Mouse (Mus musculus) layer of hippocampus, postnatal 10 days (tissue): ENCODE measurements around the gene Fgfr2. TPM values are rescaled to one million over a fixed set of nuclear protein-coding genes. Genes with fewer than 3 reads are reported as not detected.

ENCODE experiments used
- DNase-seq, 2 experiments: peaks; one replicate each; pipeline ENCODE4 v3.0.0; 2021; ENCODE audit warnings: low spot score in 2 of 2
- total RNA-seq, 2 experiments: library from RNA; stranded (reverse); gene quantifications; 2 replicates each; pipeline ENCODE4 v1.2.3; 2021

The Fgfr2 gene
- total RNA-seq, 2 experiments from 2014 or later, result 35.6 to 48.3 TPM

DNA sequence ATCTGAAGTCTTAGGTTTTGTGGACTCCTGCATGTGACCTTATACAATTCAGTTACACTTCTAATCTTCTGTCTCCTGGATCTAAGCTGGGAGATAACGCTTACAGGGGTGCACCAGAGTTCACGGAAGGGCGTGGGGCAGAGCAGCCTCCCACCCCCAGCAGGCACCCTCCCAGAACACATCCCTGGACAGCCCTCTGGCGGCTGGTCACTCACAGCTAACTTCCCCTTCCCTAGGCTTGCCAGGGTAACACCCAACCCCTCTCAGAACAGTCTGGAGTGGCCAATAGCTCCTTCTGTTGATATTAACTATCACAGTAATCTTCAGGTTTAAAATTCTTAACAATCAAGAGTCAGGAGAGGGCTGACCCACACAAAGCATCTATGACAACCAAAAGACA, 75.9 kb downstream of the Fgfr2 start:
- DNase-seq, result no peak

GRCm38 (mm10) chr7:133044721-133045120, 78.4 kb downstream of the Fgfr2 start:
- no peak for DNase-seq

DNA sequence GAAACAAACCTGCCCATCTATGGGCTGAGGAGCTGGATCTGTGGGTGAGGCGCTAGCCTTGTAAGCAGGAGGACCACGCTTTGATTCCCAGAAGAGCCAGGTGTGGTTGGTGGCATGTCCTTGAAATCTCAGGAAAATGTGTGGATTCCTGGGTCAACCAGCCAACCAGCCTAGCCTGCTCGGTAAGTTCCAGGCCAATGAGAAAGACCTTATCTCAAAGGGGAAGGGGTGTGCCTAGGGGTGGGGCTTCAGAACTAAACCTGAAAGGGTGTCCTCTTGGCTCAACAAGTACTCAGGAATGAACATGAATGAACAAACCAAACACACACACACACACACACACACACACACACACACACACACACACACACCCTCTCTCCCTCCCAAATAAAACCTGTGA, 81.4 kb downstream of the Fgfr2 start:
- no peak for DNase-seq

GRCm38 (mm10) chr7:133040688-133041345, 82.3 kb downstream of the Fgfr2 start:
- no peak for DNase-seq

- no peak for DNase-seq
These were observed 83.4 kb downstream of the Fgfr2 start for GRCm38 (mm10) chr7:133039556-133040255.

GRCm38 (mm10) chr7:133037618-133038017, 85.5 kb downstream of the Fgfr2 start:
- no peak for DNase-seq

DNA sequence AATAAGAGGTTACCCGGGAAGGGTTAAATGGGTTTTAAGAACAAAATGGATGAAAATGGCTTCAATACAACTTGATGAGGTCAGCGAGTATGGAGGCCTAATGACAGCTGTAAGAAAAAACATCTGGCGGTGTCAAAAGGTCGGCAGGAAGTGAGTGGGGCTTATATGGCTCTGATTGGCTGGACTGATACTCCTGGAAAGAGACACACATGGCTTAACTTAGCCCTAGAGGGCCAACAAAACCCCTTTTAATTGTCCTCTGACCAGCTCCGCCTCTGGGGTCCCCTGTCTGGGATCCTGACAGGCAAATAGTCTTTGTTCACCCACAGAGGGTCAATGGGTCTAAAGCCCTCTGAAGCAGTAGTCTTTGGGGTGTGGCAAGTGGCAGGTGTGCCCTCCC, 85.9 kb downstream of the Fgfr2 start:
- DNase-seq, result no peak

GRCm38 (mm10) chr7:133035901-133036300, 87.2 kb downstream of the Fgfr2 start:
- DNase-seq, result no peak

- peak; percentile 75 to 78 for DNase-seq
These were observed 90.5 kb downstream of the Fgfr2 start for GRCm38 (mm10) chr7:133032589-133033203.

GRCm38 (mm10) chr7:133029496-133030047, 93.6 kb downstream of the Fgfr2 start:
- no peak for DNase-seq

- no peak for DNase-seq
These were observed 94.1 kb downstream of the Fgfr2 start for GRCm38 (mm10) chr7:133029004-133029403.

- DNase-seq, result no peak
These were observed 95.2 kb downstream of the Fgfr2 start for GRCm38 (mm10) chr7:133027930-133028329.

- DNase-seq, result no peak
These were observed 98.5 kb downstream of the Fgfr2 start for GRCm38 (mm10) chr7:133024694-133025093.

- no peak for DNase-seq
These were observed 103.6 kb downstream of the Fgfr2 start for GRCm38 (mm10) chr7:133019481-133020020.

GRCm38 (mm10) chr7:133018961-133019360, 104.2 kb downstream of the Fgfr2 start:
- no peak for DNase-seq

DNA sequence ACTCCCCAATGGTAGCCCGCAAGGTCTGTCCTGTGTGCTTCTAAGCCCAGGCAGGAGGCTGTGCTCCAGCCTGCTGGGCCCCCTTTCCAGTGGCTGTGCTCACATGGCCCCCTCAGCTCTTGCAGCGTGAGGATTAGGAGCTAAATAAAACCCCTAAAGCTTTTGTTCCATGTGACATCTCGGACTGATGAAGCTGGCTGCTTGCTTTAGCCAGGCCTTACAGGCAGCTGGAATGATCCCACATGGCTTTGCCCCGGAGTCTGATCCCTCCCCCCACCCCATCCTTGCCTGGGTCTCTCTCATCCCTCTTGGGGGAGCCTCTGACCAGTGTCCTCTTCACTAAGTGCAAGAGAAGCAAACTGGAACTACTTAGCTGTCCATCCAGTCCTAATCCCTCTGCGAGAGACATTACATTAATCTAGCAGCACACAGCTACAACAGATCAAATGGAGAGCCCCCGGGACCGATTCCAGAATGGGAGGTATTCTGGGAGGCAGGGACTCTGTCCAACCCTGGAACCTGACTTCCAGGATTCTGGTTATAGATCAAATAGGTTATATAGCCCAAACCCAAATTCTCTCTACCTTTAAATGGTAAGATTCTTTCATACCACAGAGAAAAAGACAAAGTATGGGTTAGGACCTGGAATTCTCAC, 107.6 kb downstream of the Fgfr2 start:
- no peak for DNase-seq

GRCm38 (mm10) chr7:133014631-133015030, 108.5 kb downstream of the Fgfr2 start:
- DNase-seq, result no peak

DNA sequence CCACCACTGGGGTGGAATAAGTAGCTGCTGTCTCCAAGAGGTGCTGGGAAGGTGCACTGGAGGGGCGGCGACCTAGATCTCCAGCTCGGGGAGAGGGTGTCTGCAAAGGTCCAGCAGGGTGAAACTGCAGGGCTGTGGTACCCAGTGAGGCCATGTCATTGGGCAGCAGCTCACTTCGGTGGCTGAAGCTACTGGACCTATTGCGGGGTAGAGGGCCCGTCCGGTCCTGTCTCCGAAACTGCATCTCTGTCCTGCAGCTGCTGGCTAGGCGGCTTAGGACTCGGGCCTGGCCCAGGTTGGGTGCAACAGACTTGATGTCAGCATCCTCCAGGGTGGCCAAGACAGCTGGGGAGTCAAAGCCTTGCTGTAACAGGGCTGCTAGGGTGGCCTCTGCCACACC, 109.2 kb downstream of the Fgfr2 start:
- DNase-seq, result no peak

DNA sequence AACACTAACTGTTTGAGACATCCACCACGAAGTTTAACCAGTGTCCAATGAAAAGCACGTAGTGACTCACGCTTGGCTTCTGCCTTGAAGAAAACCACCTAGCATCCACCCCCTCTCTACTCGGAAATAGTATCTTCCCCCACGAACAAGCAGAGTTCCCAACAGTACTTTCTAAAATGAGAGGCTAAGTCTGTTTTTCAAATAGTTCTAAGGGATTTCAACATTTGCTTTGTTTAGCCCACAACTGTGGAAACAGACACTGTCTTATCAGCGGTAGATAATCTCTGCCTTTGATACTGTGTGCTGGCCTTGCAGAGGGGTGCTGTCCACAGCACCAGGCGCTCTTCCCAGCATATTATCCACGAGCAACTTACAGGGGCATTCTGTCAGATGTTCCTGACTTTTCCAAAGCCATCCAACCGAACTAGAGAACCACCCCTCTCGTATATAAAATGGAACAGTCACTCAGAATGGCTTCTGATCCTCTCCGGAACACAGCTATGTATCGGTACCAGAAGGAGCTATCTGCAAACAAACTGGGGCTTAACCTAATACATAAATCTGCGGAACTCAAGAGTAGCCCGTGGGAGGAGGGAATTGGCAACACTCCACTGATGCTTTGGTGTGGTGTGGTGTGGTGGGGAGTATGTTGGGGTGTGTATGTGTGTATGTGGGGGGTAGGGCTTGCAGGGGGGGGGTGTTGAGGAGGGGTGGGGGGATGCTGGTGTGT, 110.3 kb downstream of the Fgfr2 start:
- DNase-seq, result no peak

DNA sequence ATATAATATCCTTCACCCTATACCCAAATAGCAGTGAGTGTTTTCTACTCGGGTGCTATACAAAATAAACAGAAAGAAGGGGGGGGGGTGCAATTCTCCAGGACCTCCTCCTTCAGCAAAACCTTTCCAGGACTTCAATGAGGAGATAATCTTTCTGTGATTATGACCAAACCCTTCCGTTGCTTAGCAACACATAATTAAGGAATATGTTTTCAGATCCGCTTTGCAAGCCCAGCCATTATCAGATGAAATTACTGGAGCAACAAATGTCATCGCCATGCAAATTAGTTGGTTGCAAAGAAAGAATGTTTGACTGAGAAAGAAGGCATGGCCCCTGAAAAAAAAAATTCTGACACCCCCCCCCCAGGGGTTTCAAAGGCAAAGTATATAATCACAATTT, 111.5 kb downstream of the Fgfr2 start:
- DNase-seq, result no peak

GRCm38 (mm10) chr7:133011191-133011590, 112.0 kb downstream of the Fgfr2 start:
- DNase-seq, result peak; percentile 58 to 66
